ENCODE assay signal across 33 mouse cellular contexts in the genomic region with DNA sequence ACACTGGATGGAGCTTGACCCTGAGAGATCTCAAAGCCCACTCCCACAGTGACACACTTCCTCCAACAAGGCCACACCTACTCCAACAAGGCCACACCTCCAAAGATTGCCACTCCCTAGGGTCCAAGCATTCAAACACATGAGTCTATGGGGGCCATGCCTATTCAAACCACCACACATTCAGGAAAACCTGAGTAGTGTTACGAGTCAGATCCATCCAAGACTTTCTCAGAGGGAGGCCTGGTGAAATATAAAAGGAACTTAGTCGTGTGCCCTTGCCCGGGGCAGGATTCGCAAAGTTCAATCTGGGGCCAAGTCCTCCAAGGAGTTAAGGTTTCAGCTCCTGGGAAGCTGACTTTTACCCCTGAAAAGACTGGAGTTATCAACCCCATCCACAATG.
"Had no signal": no experiment of that assay in that cellular context is flagged by ENCODE, and none has a peak within 500 bp of the region (broad histone marks: within the 10 kb centered on the region; RNA-seq: fewer than 3 reads in every experiment).

No protein-coding gene starts in this region.

- H3K4me2 ChIP-seq: limb, embryonic 12.5 days; limb, embryonic 13.5 days; limb, embryonic 15.5 days; liver, embryonic 11.5 days; liver, embryonic 12.5 days; liver, embryonic 13.5 days; liver, embryonic 15.5 days; lung, embryonic 14.5 days; lung, embryonic 15.5 days; midbrain, embryonic 11.5 days; midbrain, embryonic 12.5 days; midbrain, embryonic 13.5 days; midbrain, embryonic 15.5 days; neural tube, embryonic 12.5 days; neural tube, embryonic 13.5 days had no signal

- H3K4me3 ChIP-seq: limb, embryonic 10.5 days; limb, embryonic 12.5 days; limb, embryonic 13.5 days; limb, embryonic 15.5 days; liver, embryonic 12.5 days; liver, embryonic 13.5 days; liver, embryonic 15.5 days; lung, embryonic 15.5 days; megakaryocyte, embryonic 14.5 days; midbrain, embryonic 10.5 days; midbrain, embryonic 12.5 days; midbrain, embryonic 13.5 days; midbrain, embryonic 15.5 days; myocyte; neural tube, embryonic 12.5 days; neural tube, embryonic 13.5 days had no signal

- H3K27ac ChIP-seq: limb, embryonic 10.5 days; limb, embryonic 12.5 days; limb, embryonic 13.5 days; limb, embryonic 15.5 days; liver, embryonic 12.5 days; liver, embryonic 13.5 days; liver, embryonic 14.5 days; liver, embryonic 15.5 days; lung, embryonic 15.5 days; macrophage; midbrain, embryonic 10.5 days; midbrain, embryonic 12.5 days; midbrain, embryonic 13.5 days; midbrain, embryonic 15.5 days; neural tube, embryonic 12.5 days; neural tube, embryonic 13.5 days had no signal

- ATAC-seq: liver, embryonic 12.5 days; liver, postnatal 0 days; lung, postnatal 0 days; midbrain, embryonic 13.5 days; midbrain, embryonic 15.5 days; midbrain, embryonic 16.5 days had no signal

- DNase-seq: left cerebral cortex, postnatal 4 days; liver; liver, embryonic 13.5 days; liver, postnatal 0 days; lung, adult 18-20 months; lung, adult 2 months; lung, embryonic 14.5 days; lung, postnatal 10 days; lung, postnatal 14 days; lung, postnatal 36 days; lung, postnatal 4 days; midbrain, embryonic 14.5 days had no signal

- H3K4me1 ChIP-seq: limb, embryonic 10.5 days; limb, embryonic 12.5 days; limb, embryonic 13.5 days; limb, embryonic 15.5 days; liver, embryonic 12.5 days; liver, embryonic 13.5 days; liver, embryonic 15.5 days; lung, embryonic 15.5 days; megakaryocyte, embryonic 14.5 days; midbrain, embryonic 10.5 days; midbrain, embryonic 12.5 days; midbrain, embryonic 13.5 days; midbrain, embryonic 15.5 days; neural tube, embryonic 12.5 days; neural tube, embryonic 13.5 days had no signal

- H3K9me3 ChIP-seq: limb, embryonic 10.5 days; limb, embryonic 12.5 days; limb, embryonic 13.5 days; limb, embryonic 15.5 days; liver, embryonic 12.5 days; liver, embryonic 13.5 days; liver, embryonic 15.5 days; lung, embryonic 15.5 days; megakaryocyte, embryonic 14.5 days; midbrain, embryonic 10.5 days; midbrain, embryonic 12.5 days; midbrain, embryonic 13.5 days; midbrain, embryonic 15.5 days; neural tube, embryonic 12.5 days; neural tube, embryonic 13.5 days had no signal

- H3K9ac ChIP-seq: limb, embryonic 12.5 days; limb, embryonic 13.5 days; limb, embryonic 15.5 days; liver, embryonic 12.5 days; liver, embryonic 13.5 days; liver, embryonic 14.5 days; liver, embryonic 15.5 days; liver, postnatal 0 days; lung, embryonic 14.5 days; lung, embryonic 15.5 days; midbrain, embryonic 12.5 days; midbrain, embryonic 13.5 days; midbrain, embryonic 15.5 days; neural tube, embryonic 12.5 days; neural tube, embryonic 13.5 days had no signal

- H3K36me3 ChIP-seq: limb, embryonic 10.5 days; limb, embryonic 12.5 days; limb, embryonic 13.5 days; limb, embryonic 15.5 days; liver, embryonic 12.5 days; liver, embryonic 13.5 days; liver, embryonic 15.5 days; lung, embryonic 15.5 days; midbrain, embryonic 10.5 days; midbrain, embryonic 12.5 days; midbrain, embryonic 13.5 days; midbrain, embryonic 15.5 days; neural tube, embryonic 12.5 days; neural tube, embryonic 13.5 days had no signal

- H3K27me3 ChIP-seq: limb, embryonic 12.5 days; limb, embryonic 13.5 days; limb, embryonic 15.5 days; liver, embryonic 12.5 days; liver, embryonic 13.5 days; liver, embryonic 15.5 days; lung, embryonic 15.5 days; midbrain, embryonic 12.5 days; midbrain, embryonic 13.5 days; midbrain, embryonic 15.5 days; neural tube, embryonic 12.5 days; neural tube, embryonic 13.5 days had no signal
